Mouse (Mus musculus): Measurements from ENCODE around the gene Nkap. TPM values are rescaled to one million over a fixed set of nuclear protein-coding genes. Genes with fewer than 3 reads are reported as not detected.

Nkap gene
- polyA plus RNA-seq, 1 experiment: 3.2 TPM

DNA sequence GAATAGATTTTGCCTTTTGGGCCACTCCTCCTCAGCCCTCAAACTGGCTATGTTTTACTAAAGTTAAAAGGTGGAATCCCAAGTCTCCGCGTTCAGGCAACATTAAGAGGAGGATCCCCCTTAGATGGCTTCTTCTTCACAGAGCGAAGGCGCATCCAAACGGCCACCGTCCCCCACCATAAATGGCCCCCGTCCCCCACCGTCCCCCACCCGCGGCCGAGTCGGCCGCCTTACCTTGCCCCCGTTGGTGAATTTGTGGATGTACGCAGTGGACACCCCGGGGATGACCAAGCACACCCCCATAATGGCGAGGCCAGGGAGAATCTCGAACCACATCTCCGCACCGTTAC is 64.1 kb downstream of the Nkap start:
- H3ac ChIP-seq (ENCODE audit: control insufficient read depth, insufficient read length, low read depth): peak overlapping the region; percentile 16
- no peaks in the 10 kb centered on the region for H3K36me3 ChIP-seq (ENCODE audit: control insufficient read depth, insufficient read depth)
- TF ChIP-seq MAX (IDR thresholded peaks at IDR 0.05): no peak
- no peak for TF ChIP-seq CEBPB (IDR thresholded peaks at IDR 0.05; ENCODE audit: low read depth)
- no peak for TF ChIP-seq USF1 (IDR thresholded peaks at IDR 0.05; ENCODE audit: low read depth)
- TF ChIP-seq FOSL1 (IDR thresholded peaks at IDR 0.05; ENCODE audit: insufficient read depth, low read length, poor library complexity, severe bottlenecking): no peak
- no peak for TF ChIP-seq MYOD1 (IDR thresholded peaks at IDR 0.05; ENCODE audit: control insufficient read depth, insufficient read length, low read depth)
- no peak for TF ChIP-seq MYOG (IDR thresholded peaks at IDR 0.05; ENCODE audit: control insufficient read depth, extremely low read depth, insufficient read length)
- TF ChIP-seq CTCF (IDR thresholded peaks at IDR 0.05; ENCODE audit: control insufficient read depth, insufficient read depth, insufficient read length): no peak
- H3K79me2 ChIP-seq (ENCODE audit: control insufficient read depth, insufficient read depth): no peaks in the 10 kb centered on the region
- H3K4me3 ChIP-seq (ENCODE audit: insufficient read depth, poor library complexity, severe bottlenecking): peak overlapping the region; percentile 37
- H3K79me3 ChIP-seq (ENCODE audit: low read depth): no peaks in the 10 kb centered on the region
- H3K27me3 ChIP-seq (ENCODE audit: control insufficient read depth, insufficient read depth, insufficient read length): no peaks in the 10 kb centered on the region

DNA sequence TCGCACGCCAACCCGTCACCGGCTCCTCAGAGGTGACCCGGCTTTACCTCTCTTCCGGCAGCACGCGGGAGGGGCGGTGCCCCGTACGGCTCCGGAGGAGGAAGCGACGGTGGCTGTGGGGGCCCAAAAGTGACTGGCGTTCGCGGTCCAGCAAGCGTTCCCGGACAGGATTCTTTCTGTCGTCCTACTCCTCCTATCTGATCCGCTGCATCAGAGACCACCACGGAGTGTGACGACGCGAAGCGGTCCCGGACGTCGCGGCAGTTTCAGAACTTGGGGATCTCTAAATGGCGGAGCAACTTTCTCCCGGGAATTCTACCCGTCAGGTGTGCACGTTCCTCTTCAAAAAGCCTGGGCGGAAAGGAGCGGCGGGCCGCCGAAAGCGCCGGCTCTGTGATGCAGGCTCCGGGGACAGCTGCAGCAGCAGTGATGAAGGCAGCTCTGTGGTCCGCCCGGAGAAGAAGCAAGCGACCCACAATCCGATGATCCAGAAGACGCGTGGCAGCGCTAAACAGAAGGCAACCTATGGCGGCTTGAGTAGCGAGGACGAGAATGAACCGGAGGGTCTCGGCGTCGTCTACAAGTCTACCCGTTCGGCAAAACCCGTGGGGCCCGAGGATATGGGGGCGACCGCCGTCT is 64.6 kb downstream of the Nkap start, which contains the start of the genes Ndufa1 and Rnf113a1:
TSS of gene Ndufa1 (minus strand) at position 59 of the 639 bp plus-strand sequence.
TSS of gene Rnf113a1 (plus strand) at position 141 of the 639 bp plus-strand sequence.
- Histone ChIP-seq H3K79me2 (ENCODE audit: control insufficient read depth, insufficient read depth) (no peaks in the 10 kb centered on the region), H3K27me3 (ENCODE audit: control insufficient read depth, insufficient read depth, insufficient read length) (no peaks in the 10 kb centered on the region), H3K36me3 (ENCODE audit: control insufficient read depth, insufficient read depth) (no peaks in the 10 kb centered on the region), H3K79me3 (ENCODE audit: low read depth) (no peaks in the 10 kb centered on the region), H3ac (ENCODE audit: control insufficient read depth, insufficient read length, low read depth) (peak within 1 kb of the TSS; percentile 60), H3K4me3 (ENCODE audit: insufficient read depth, poor library complexity, severe bottlenecking) (peak within 1 kb of the TSS; percentile 37)
- no peak for TF ChIP-seq MYOG (IDR thresholded peaks at IDR 0.05; ENCODE audit: control insufficient read depth, extremely low read depth, insufficient read length)
- TF ChIP-seq MYOD1 (IDR thresholded peaks at IDR 0.05; ENCODE audit: control insufficient read depth, insufficient read length, low read depth): no peak
- TF ChIP-seq USF1 (IDR thresholded peaks at IDR 0.05; ENCODE audit: low read depth): no peak
- TF ChIP-seq CEBPB (IDR thresholded peaks at IDR 0.05; ENCODE audit: low read depth): no peak
- peak; percentile 34 for TF ChIP-seq MAX (IDR thresholded peaks at IDR 0.05)
- TF ChIP-seq FOSL1 (IDR thresholded peaks at IDR 0.05; ENCODE audit: insufficient read depth, low read length, poor library complexity, severe bottlenecking): no peak
- no peak for TF ChIP-seq CTCF (IDR thresholded peaks at IDR 0.05; ENCODE audit: control insufficient read depth, insufficient read depth, insufficient read length)

DNA sequence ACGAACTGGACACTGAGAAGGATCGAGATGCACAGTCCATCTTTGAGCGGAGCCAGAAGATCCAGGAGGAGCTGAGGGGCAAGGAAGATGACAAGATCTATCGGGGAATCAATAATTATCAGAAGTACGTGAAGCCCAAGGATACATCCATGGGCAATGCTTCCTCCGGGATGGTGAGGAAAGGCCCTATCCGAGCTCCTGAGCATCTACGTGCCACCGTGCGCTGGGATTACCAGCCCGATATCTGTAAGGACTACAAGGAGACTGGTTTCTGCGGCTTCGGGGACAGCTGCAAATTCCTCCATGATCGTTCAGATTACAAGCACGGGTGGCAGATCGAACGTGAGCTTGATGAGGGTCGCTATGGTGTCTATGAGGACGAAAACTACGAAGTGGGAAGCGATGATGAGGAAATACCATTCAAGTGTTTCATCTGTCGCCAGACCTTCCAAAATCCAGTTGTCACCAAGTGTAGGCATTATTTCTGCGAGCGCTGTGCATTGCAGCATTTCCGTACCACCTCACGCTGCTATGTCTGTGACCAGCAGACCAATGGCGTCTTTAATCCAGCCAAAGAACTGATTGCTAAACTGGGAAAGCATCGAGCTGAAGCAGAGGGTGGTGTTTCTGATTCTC is 65.3 kb downstream of the Nkap start:
- no peaks in the 10 kb centered on the region for H3K27me3 ChIP-seq (ENCODE audit: control insufficient read depth, insufficient read depth, insufficient read length)
- H3K36me3 ChIP-seq (ENCODE audit: control insufficient read depth, insufficient read depth): no peaks in the 10 kb centered on the region
- H3K79me3 ChIP-seq (ENCODE audit: low read depth): no peaks in the 10 kb centered on the region
- H3K79me2 ChIP-seq (ENCODE audit: control insufficient read depth, insufficient read depth): no peaks in the 10 kb centered on the region
- peak overlapping the region; percentile 60 for H3ac ChIP-seq (ENCODE audit: control insufficient read depth, insufficient read length, low read depth)
- TF ChIP-seq MYOG (IDR thresholded peaks at IDR 0.05; ENCODE audit: control insufficient read depth, extremely low read depth, insufficient read length): no peak
- no peak for TF ChIP-seq MYOD1 (IDR thresholded peaks at IDR 0.05; ENCODE audit: control insufficient read depth, insufficient read length, low read depth)
- TF ChIP-seq CTCF (IDR thresholded peaks at IDR 0.05; ENCODE audit: control insufficient read depth, insufficient read depth, insufficient read length): no peak
- TF ChIP-seq USF1 (IDR thresholded peaks at IDR 0.05; ENCODE audit: low read depth): no peak
- no peak for TF ChIP-seq CEBPB (IDR thresholded peaks at IDR 0.05; ENCODE audit: low read depth)
- no peak for TF ChIP-seq MAX (IDR thresholded peaks at IDR 0.05)
- no peak for TF ChIP-seq FOSL1 (IDR thresholded peaks at IDR 0.05; ENCODE audit: insufficient read depth, low read length, poor library complexity, severe bottlenecking)
- H3K4me3 ChIP-seq (ENCODE audit: insufficient read depth, poor library complexity, severe bottlenecking): peak overlapping the region; percentile 37

DNA sequence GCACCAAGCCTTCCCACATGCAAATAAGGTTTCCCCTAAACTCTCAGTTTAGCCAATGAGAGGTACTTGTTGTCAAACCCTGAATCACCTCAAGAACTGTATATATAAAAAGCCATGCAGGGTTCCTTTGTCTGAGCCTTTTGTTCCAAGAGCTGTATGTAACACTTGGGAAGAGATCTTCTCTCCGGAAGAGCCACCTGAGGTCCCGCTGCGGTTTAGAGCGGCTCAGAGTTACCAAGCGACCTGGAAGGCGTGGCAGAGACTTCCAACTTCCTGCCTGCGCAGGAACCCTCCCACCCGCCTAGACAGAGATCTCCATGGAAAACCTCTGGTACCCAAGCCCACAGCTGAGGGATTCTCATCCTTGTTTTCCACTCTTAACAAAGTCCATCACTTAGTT is 72.1 kb downstream of the Nkap start:
- Histone ChIP-seq H3K79me2 (ENCODE audit: control insufficient read depth, insufficient read depth) (no peaks in the 10 kb centered on the region), H3ac (ENCODE audit: control insufficient read depth, insufficient read length, low read depth) (no peak overlapping the region), H3K27me3 (ENCODE audit: control insufficient read depth, insufficient read depth, insufficient read length) (no peaks in the 10 kb centered on the region), H3K79me3 (ENCODE audit: low read depth) (no peaks in the 10 kb centered on the region), H3K4me3 (ENCODE audit: insufficient read depth, poor library complexity, severe bottlenecking) (no peak overlapping the region), H3K36me3 (ENCODE audit: control insufficient read depth, insufficient read depth) (no peaks in the 10 kb centered on the region)
- TF ChIP-seq MYOD1 (IDR thresholded peaks at IDR 0.05; ENCODE audit: control insufficient read depth, insufficient read length, low read depth): no peak
- no peak for TF ChIP-seq FOSL1 (IDR thresholded peaks at IDR 0.05; ENCODE audit: insufficient read depth, low read length, poor library complexity, severe bottlenecking)
- no peak for TF ChIP-seq USF1 (IDR thresholded peaks at IDR 0.05; ENCODE audit: low read depth)
- no peak for TF ChIP-seq CTCF (IDR thresholded peaks at IDR 0.05; ENCODE audit: control insufficient read depth, insufficient read depth, insufficient read length)
- no peak for TF ChIP-seq CEBPB (IDR thresholded peaks at IDR 0.05; ENCODE audit: low read depth)
- no peak for TF ChIP-seq MYOG (IDR thresholded peaks at IDR 0.05; ENCODE audit: control insufficient read depth, extremely low read depth, insufficient read length)
- no peak for TF ChIP-seq MAX (IDR thresholded peaks at IDR 0.05)

Other genes starting within 250 kb of the Nkap start
- gene Nkrf, start 223.9 kb upstream of the Nkap start, polyA plus RNA-seq (2012; fragmentation: generic; extraction: Trizol): 4.3 TPM
- gene Sept6, start 135.0 kb upstream of the Nkap start, polyA plus RNA-seq (2012; fragmentation: generic; extraction: Trizol): 18.7 TPM
- not detected for gene Sowahd, start 78.0 kb upstream of the Nkap start, polyA plus RNA-seq (2012; fragmentation: generic; extraction: Trizol)
- gene Rpl39, start 41.4 kb upstream of the Nkap start, polyA plus RNA-seq (2012; fragmentation: generic; extraction: Trizol): 2,645 TPM
- 4.3 TPM for gene Upf3b, start 16.5 kb upstream of the Nkap start, polyA plus RNA-seq (2012; fragmentation: generic; extraction: Trizol)
- gene Akap14, start 42.0 kb downstream of the Nkap start, polyA plus RNA-seq (2012; fragmentation: generic; extraction: Trizol): 0.04 TPM
- gene Ndufa1, start 64.4 kb downstream of the Nkap start, polyA plus RNA-seq (2012; fragmentation: generic; extraction: Trizol): 254 TPM
- gene Rnf113a1, start 64.5 kb downstream of the Nkap start, polyA plus RNA-seq (2012; fragmentation: generic; extraction: Trizol): 4.5 TPM
- not detected for gene Gm9, start 84.2 kb downstream of the Nkap start, polyA plus RNA-seq (2012; fragmentation: generic; extraction: Trizol)
- not detected for gene Rhox1, start 95.5 kb downstream of the Nkap start, polyA plus RNA-seq (2012; fragmentation: generic; extraction: Trizol)
- not detected for gene Rhox2a, start 118.2 kb downstream of the Nkap start, polyA plus RNA-seq (2012; fragmentation: generic; extraction: Trizol)
- not detected for gene Rhox3a, start 123.1 kb downstream of the Nkap start, polyA plus RNA-seq (2012; fragmentation: generic; extraction: Trizol)
- gene Rhox4a, start 138.5 kb downstream of the Nkap start, polyA plus RNA-seq (2012; fragmentation: generic; extraction: Trizol): not detected